Mouse (Mus musculus) bone marrow macrophage, adult 2 months (primary cell): ENCODE data around the gene Rpp25.

Experiments used
- CTCF ChIP-seq: IDR thresholded peaks from 2 replicates; pipeline ENCODE4 v1.5.1; 2012; ENCODE audit warnings: low read depth, mild to moderate bottlenecking, low read length, moderate library complexity
- POLR2A ChIP-seq: IDR thresholded peaks from 2 replicates; pipeline ENCODE4 v1.6.1; 2012; ENCODE audit warnings: mild to moderate bottlenecking, low read depth, low read length, borderline replicate concordance

DNA sequence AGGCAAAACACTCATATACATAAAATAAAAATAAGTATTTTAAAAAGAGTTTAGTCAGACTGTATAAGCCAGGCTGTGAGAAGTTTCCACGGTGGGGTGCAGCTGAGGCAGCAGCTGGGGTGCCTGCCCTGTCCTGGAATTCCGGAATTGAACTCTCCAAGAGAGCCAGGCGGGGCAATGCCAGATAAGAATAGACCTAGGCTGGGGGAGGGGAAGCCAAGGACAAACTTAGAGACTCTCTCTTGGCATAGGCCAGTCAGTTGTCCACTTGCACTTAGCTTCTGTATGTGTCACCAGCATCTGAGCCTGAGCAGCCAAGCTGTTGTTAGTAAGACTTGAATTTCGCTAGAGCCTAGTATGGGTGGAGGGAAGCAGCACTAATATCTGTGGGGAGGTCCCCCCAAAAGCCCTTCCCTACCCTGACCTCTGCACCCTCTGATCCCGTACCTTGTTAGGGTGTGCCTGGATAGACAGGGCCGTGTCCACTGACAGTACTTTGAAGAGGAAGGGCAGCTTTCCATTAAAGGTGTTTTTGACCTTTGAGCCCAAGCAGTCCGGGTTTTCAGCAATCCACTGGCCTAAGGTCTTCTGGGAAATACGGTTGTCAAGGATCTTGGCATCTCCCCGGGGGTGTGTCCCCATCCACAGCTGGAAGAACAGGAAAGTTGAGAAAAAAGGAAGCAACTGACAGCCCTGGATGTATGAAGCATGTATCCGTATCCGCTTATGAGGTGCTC is 46.5 kb downstream of the Rpp25 start:
- TF ChIP-seq POLR2A (no peak), CTCF (no peak)
